Mouse (Mus musculus): ENCODE measurements around the gene Slc6a2. TPM values are rescaled to one million over a fixed set of nuclear protein-coding genes. Genes with fewer than 3 reads are reported as not detected.
A peak's percentile ranks its signal among the peaks of the same experiment; 100 is the strongest.

Gene Slc6a2
- polyA plus RNA-seq, 1 experiment from 2014 or later: 1.7 TPM

GRCm38 (mm10) chr8:93010286-93010685 is 50.4 kb downstream of the Slc6a2 start:
- 29% methylated on average over 5 of the region's 5 CpGs for WGBS
- Histone ChIP-seq H3K27me3 (ENCODE audit: control insufficient read depth, insufficient read depth, low read length) (no peaks in the 10 kb centered on the region), H3K27ac (no peak overlapping the region), H3K36me3 (replicated peaks; ENCODE audit: control insufficient read depth, insufficient read depth) (no peaks in the 10 kb centered on the region), H3K9me3 (ENCODE audit: control insufficient read depth, low read length) (no peaks in the 10 kb centered on the region), H3K9ac (no peak overlapping the region), H3K4me2 (replicated peaks) (no peak overlapping the region), H3K4me1 (replicated peaks; ENCODE audit: control insufficient read depth, insufficient read depth, low read length) (no peaks in the 10 kb centered on the region), H3K4me3 (replicated peaks; ENCODE audit: low read length) (no peak overlapping the region)
- no peak for ATAC-seq (ENCODE audit: low FRiP score)
- peak; percentile 85 for DNase-seq (ENCODE audit: low spot score)

- Histone ChIP-seq H3K4me3 (replicated peaks; ENCODE audit: low read length) (no peak overlapping the region), H3K9me3 (ENCODE audit: control insufficient read depth, low read length) (no peaks in the 10 kb centered on the region), H3K36me3 (replicated peaks; ENCODE audit: control insufficient read depth, insufficient read depth) (no peaks in the 10 kb centered on the region), H3K4me2 (replicated peaks) (no peak overlapping the region), H3K27me3 (ENCODE audit: control insufficient read depth, insufficient read depth, low read length) (no peaks in the 10 kb centered on the region), H3K27ac (no peak overlapping the region), H3K9ac (no peak overlapping the region), H3K4me1 (replicated peaks; ENCODE audit: control insufficient read depth, insufficient read depth, low read length) (no peaks in the 10 kb centered on the region)
- ATAC-seq (ENCODE audit: low FRiP score): peak; percentile 80; the same call in 1 of the 2 replicates
- peak; percentile 96 for DNase-seq (ENCODE audit: low spot score)
- WGBS: 11% methylated on average over 9 of the region's 9 CpGs
These were observed 51.6 kb downstream of the Slc6a2 start for GRCm38 (mm10) chr8:93011439-93011838.

GRCm38 (mm10) chr8:93012226-93012625 is 52.3 kb downstream of the Slc6a2 start:
- no peak overlapping the region for H3K4me2 ChIP-seq (replicated peaks)
- 86% methylated on average over 6 of the region's 6 CpGs for WGBS
- H3K27me3 ChIP-seq (ENCODE audit: control insufficient read depth, insufficient read depth, low read length): no peaks in the 10 kb centered on the region
- H3K4me1 ChIP-seq (replicated peaks; ENCODE audit: control insufficient read depth, insufficient read depth, low read length): no peaks in the 10 kb centered on the region
- no peak for DNase-seq (ENCODE audit: low spot score)
- no peaks in the 10 kb centered on the region for H3K36me3 ChIP-seq (replicated peaks; ENCODE audit: control insufficient read depth, insufficient read depth)
- no peaks in the 10 kb centered on the region for H3K9me3 ChIP-seq (ENCODE audit: control insufficient read depth, low read length)
- no peak overlapping the region for H3K27ac ChIP-seq
- H3K4me3 ChIP-seq (replicated peaks; ENCODE audit: low read length): no peak overlapping the region
- no peak overlapping the region for H3K9ac ChIP-seq
- ATAC-seq (ENCODE audit: low FRiP score): no peak

- H3K4me3 ChIP-seq (replicated peaks; ENCODE audit: low read length): no peak overlapping the region
- no peak for ATAC-seq (ENCODE audit: low FRiP score)
- 85% methylated on average over 4 of the region's 4 CpGs for WGBS
These were observed 54.4 kb downstream of the Slc6a2 start for GRCm38 (mm10) chr8:93014300-93014699.

GRCm38 (mm10) chr8:93021738-93022137 is 61.9 kb downstream of the Slc6a2 start:
- H3K9ac ChIP-seq: no peak overlapping the region

More at GRCm38 (mm10) chr8:93014300-93014699, 54.4 kb downstream of the Slc6a2 start:
- Histone ChIP-seq H3K9ac (no peak overlapping the region), H3K36me3 (replicated peaks; ENCODE audit: control insufficient read depth, insufficient read depth) (no peaks in the 10 kb centered on the region), H3K4me2 (replicated peaks) (no peak overlapping the region), H3K27me3 (ENCODE audit: control insufficient read depth, insufficient read depth, low read length) (no peaks in the 10 kb centered on the region), H3K9me3 (ENCODE audit: control insufficient read depth, low read length) (no peaks in the 10 kb centered on the region), H3K4me1 (replicated peaks; ENCODE audit: control insufficient read depth, insufficient read depth, low read length) (no peaks in the 10 kb centered on the region), H3K27ac (no peak overlapping the region)
- no peak for DNase-seq (ENCODE audit: low spot score)

GRCm38 (mm10) chr8:93030664-93031063 is 70.8 kb downstream of the Slc6a2 start:
- Histone ChIP-seq H3K9ac (no peak overlapping the region), H3K27me3 (ENCODE audit: control insufficient read depth, insufficient read depth, low read length) (no peaks in the 10 kb centered on the region), H3K27ac (no peak overlapping the region), H3K9me3 (ENCODE audit: control insufficient read depth, low read length) (no peaks in the 10 kb centered on the region), H3K36me3 (replicated peaks; ENCODE audit: control insufficient read depth, insufficient read depth) (no peaks in the 10 kb centered on the region), H3K4me2 (replicated peaks) (no peak overlapping the region), H3K4me3 (replicated peaks; ENCODE audit: low read length) (no peak overlapping the region), H3K4me1 (replicated peaks; ENCODE audit: control insufficient read depth, insufficient read depth, low read length) (no peaks in the 10 kb centered on the region)
- ATAC-seq (ENCODE audit: low FRiP score) (no peak), DNase-seq (ENCODE audit: low spot score) (no peak)
- 80% methylated on average over 2 of the region's 2 CpGs for WGBS

More at GRCm38 (mm10) chr8:93021738-93022137, 61.9 kb downstream of the Slc6a2 start:
- Histone ChIP-seq H3K4me1 (replicated peaks; ENCODE audit: control insufficient read depth, insufficient read depth, low read length) (no peaks in the 10 kb centered on the region), H3K4me2 (replicated peaks) (no peak overlapping the region), H3K27ac (no peak overlapping the region), H3K4me3 (replicated peaks; ENCODE audit: low read length) (no peak overlapping the region), H3K27me3 (ENCODE audit: control insufficient read depth, insufficient read depth, low read length) (no peaks in the 10 kb centered on the region), H3K36me3 (replicated peaks; ENCODE audit: control insufficient read depth, insufficient read depth) (no peaks in the 10 kb centered on the region), H3K9me3 (ENCODE audit: control insufficient read depth, low read length) (no peaks in the 10 kb centered on the region)
- DNase-seq (ENCODE audit: low spot score): no peak
- whole genome bisulfite sequencing: 70% methylated on average over 5 of the region's 5 CpGs
- ATAC-seq (ENCODE audit: low FRiP score): no peak

GRCm38 (mm10) chr8:93038831-93039230 is 79.0 kb downstream of the Slc6a2 start:
- 1% methylated on average over 2 of the region's 2 CpGs for WGBS
- no peak for DNase-seq (ENCODE audit: low spot score)
- ATAC-seq (ENCODE audit: low FRiP score): no peak
- H3K27me3 ChIP-seq (ENCODE audit: control insufficient read depth, insufficient read depth, low read length): no peaks in the 10 kb centered on the region
- no peak overlapping the region for H3K4me3 ChIP-seq (replicated peaks; ENCODE audit: low read length)
- no peaks in the 10 kb centered on the region for H3K9me3 ChIP-seq (ENCODE audit: control insufficient read depth, low read length)
- H3K27ac ChIP-seq: no peak overlapping the region
- no peak overlapping the region for H3K9ac ChIP-seq
- no peak overlapping the region for H3K4me2 ChIP-seq (replicated peaks)
- no peaks in the 10 kb centered on the region for H3K36me3 ChIP-seq (replicated peaks; ENCODE audit: control insufficient read depth, insufficient read depth)
- H3K4me1 ChIP-seq (replicated peaks; ENCODE audit: control insufficient read depth, insufficient read depth, low read length): no peaks in the 10 kb centered on the region

- Histone ChIP-seq H3K4me1 (replicated peaks; ENCODE audit: control insufficient read depth, insufficient read depth, low read length) (no peaks in the 10 kb centered on the region), H3K9me3 (ENCODE audit: control insufficient read depth, low read length) (no peaks in the 10 kb centered on the region), H3K4me3 (replicated peaks; ENCODE audit: low read length) (no peak overlapping the region), H3K36me3 (replicated peaks; ENCODE audit: control insufficient read depth, insufficient read depth) (no peaks in the 10 kb centered on the region), H3K9ac (no peak overlapping the region), H3K27me3 (ENCODE audit: control insufficient read depth, insufficient read depth, low read length) (no peaks in the 10 kb centered on the region), H3K27ac (no peak overlapping the region), H3K4me2 (replicated peaks) (no peak overlapping the region)
- WGBS: 86% methylated on average over 2 of the region's 2 CpGs
- ATAC-seq (ENCODE audit: low FRiP score) (no peak), DNase-seq (ENCODE audit: low spot score) (no peak)
These were observed 80.4 kb downstream of the Slc6a2 start for GRCm38 (mm10) chr8:93040256-93040655.

- Histone ChIP-seq H3K9ac (no peak overlapping the region), H3K4me2 (replicated peaks) (no peak overlapping the region), H3K9me3 (ENCODE audit: control insufficient read depth, low read length) (no peaks in the 10 kb centered on the region), H3K27ac (no peak overlapping the region), H3K4me1 (replicated peaks; ENCODE audit: control insufficient read depth, insufficient read depth, low read length) (no peaks in the 10 kb centered on the region), H3K4me3 (replicated peaks; ENCODE audit: low read length) (no peak overlapping the region), H3K27me3 (ENCODE audit: control insufficient read depth, insufficient read depth, low read length) (no peaks in the 10 kb centered on the region), H3K36me3 (replicated peaks; ENCODE audit: control insufficient read depth, insufficient read depth) (no peaks in the 10 kb centered on the region)
- WGBS: 85% methylated on average over 4 of the region's 4 CpGs
- DNase-seq (ENCODE audit: low spot score): no peak
- no peak for ATAC-seq (ENCODE audit: low FRiP score)
These were observed 81.1 kb downstream of the Slc6a2 start for GRCm38 (mm10) chr8:93040776-93041567.
